Mouse (Mus musculus): ENCODE results near the gene Atrnl1.

Gene Atrnl1

GRCm38 (mm10) chr19:57610476-57611261 is at the start of gene Atrnl1:
Atrnl1 (plus strand) TSS chr19:57611034.
- peak; percentile 63 to 83 for DNase-seq (ENCODE audit: low spot score in 2 of 2)

- no peak for DNase-seq (ENCODE audit: low spot score in 2 of 2)
These were observed 49.3 kb upstream of the Atrnl1 start for GRCm38 (mm10) chr19:57561486-57561885.

GRCm38 (mm10) chr19:57569040-57569439 is 41.8 kb upstream of the Atrnl1 start:
- DNase-seq (ENCODE audit: low spot score in 2 of 2), result no peak

GRCm38 (mm10) chr19:57572360-57573237 is 38.2 kb upstream of the Atrnl1 start:
- no peak for DNase-seq (ENCODE audit: low spot score in 2 of 2)

- no peak for DNase-seq (ENCODE audit: low spot score in 2 of 2)
These were observed 37.4 kb upstream of the Atrnl1 start for GRCm38 (mm10) chr19:57573470-57573869.

- DNase-seq (ENCODE audit: low spot score in 2 of 2), result no peak
These were observed 35.8 kb upstream of the Atrnl1 start for GRCm38 (mm10) chr19:57575027-57575426.

- DNase-seq (ENCODE audit: low spot score in 2 of 2), result no peak
These were observed 34.0 kb upstream of the Atrnl1 start for GRCm38 (mm10) chr19:57576836-57577235.

GRCm38 (mm10) chr19:57577256-57577655 is 33.6 kb upstream of the Atrnl1 start:
- DNase-seq (ENCODE audit: low spot score in 2 of 2), result no peak

- no peak for DNase-seq (ENCODE audit: low spot score in 2 of 2)
These were observed 29.9 kb upstream of the Atrnl1 start for GRCm38 (mm10) chr19:57580962-57581361.

- DNase-seq (ENCODE audit: low spot score in 2 of 2), result no peak
These were observed 25.5 kb upstream of the Atrnl1 start for GRCm38 (mm10) chr19:57585231-57585792.

- peak in 1 of 2 experiments; percentile 5 for DNase-seq (ENCODE audit: low spot score in 2 of 2)
These were observed 24.7 kb upstream of the Atrnl1 start for GRCm38 (mm10) chr19:57586172-57586571.

GRCm38 (mm10) chr19:57589516-57589915 is 21.3 kb upstream of the Atrnl1 start:
- DNase-seq (ENCODE audit: low spot score in 2 of 2), result no peak

- no peak for DNase-seq (ENCODE audit: low spot score in 2 of 2)
These were observed 19.9 kb upstream of the Atrnl1 start for GRCm38 (mm10) chr19:57590895-57591294.

GRCm38 (mm10) chr19:57591631-57592030 is 19.2 kb upstream of the Atrnl1 start:
- no peak for DNase-seq (ENCODE audit: low spot score in 2 of 2)

- DNase-seq (ENCODE audit: low spot score in 2 of 2), result no peak
These were observed 18.5 kb upstream of the Atrnl1 start for GRCm38 (mm10) chr19:57592355-57592754.

- peak in 1 of 2 experiments; percentile 8 for DNase-seq (ENCODE audit: low spot score in 2 of 2)
These were observed 11.7 kb upstream of the Atrnl1 start for GRCm38 (mm10) chr19:57599126-57599525.

GRCm38 (mm10) chr19:57600233-57600929 is 10.5 kb upstream of the Atrnl1 start:
- DNase-seq (ENCODE audit: low spot score in 2 of 2), result peak in 1 of 2 experiments; percentile 17

GRCm38 (mm10) chr19:57600930-57601328 is 9.9 kb upstream of the Atrnl1 start:
- DNase-seq (ENCODE audit: low spot score in 2 of 2), result no peak

GRCm38 (mm10) chr19:57603593-57603992 is 7.2 kb upstream of the Atrnl1 start:
- no peak for DNase-seq (ENCODE audit: low spot score in 2 of 2)

GRCm38 (mm10) chr19:57605941-57606340 is 4.9 kb upstream of the Atrnl1 start:
- no peak for DNase-seq (ENCODE audit: low spot score in 2 of 2)

- no peak for DNase-seq (ENCODE audit: low spot score in 2 of 2)
These were observed 4.5 kb upstream of the Atrnl1 start for GRCm38 (mm10) chr19:57606351-57606750.

Measured in cerebellum, postnatal 4 days (tissue).